Mouse (Mus musculus) testis, adult 2 months (tissue): ENCODE data around the gene Entpd1.

Experiments
- CTCF ChIP-seq: fragments of 200-500 bp; IDR thresholded peaks from 2 replicates; pipeline ENCODE4 v1.5.1; 2012; ENCODE audit warnings: low read depth, mild to moderate bottlenecking, inconsistent platforms, low read length, moderate library complexity; ENCODE audit not compliant: control insufficient read depth, insufficient read depth, insufficient replicate concordance
- POLR2A ChIP-seq: fragments of 200-500 bp; IDR thresholded peaks from 2 replicates; pipeline ENCODE4 v1.6.1; 2012; ENCODE audit warnings: low read depth, mild to moderate bottlenecking, inconsistent platforms, low read length, moderate library complexity; ENCODE audit not compliant: control insufficient read depth

DNA sequence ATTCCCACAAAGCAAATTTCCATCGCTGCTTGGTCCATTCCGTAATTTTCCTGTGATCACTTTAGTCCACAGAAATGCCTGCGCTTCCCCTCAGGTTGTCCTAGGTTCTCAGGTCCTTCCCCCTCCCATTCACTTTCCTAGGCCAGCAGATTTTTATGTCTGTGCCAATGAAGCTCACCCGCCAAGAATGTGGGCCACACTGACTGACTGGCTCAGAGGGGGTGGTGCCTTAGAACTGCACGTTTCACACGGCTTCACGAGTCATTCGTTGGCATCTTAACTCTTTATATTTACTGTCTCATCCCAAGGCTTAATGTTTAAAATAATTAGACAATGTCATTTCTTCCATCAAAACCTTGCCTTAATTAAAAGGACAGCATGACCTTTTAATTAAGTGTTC lies 16.3 kb upstream of the Entpd1 start:
- TF ChIP-seq CTCF (no peak), POLR2A (no peak)
